Mouse (Mus musculus) stomach, embryonic 14.5 days (tissue): ENCODE results near the gene Trim69. TPM values are rescaled to one million over a fixed set of nuclear protein-coding genes. Genes with fewer than 3 reads are reported as not detected.

ENCODE experiments used
- ATAC-seq: fragments of 200-750 bp; cut with Nextera tagmentation; 2 replicates; pipeline ENCODE4 v1.8.0; 2017; ENCODE audit warnings: low read depth, moderate TSS enrichment; ENCODE audit not compliant: insufficient number of reproducible peaks, insufficient read depth, low FRiP score
- H3K27ac ChIP-seq: fragments of 300-500 bp; sonication (generic); 2 replicates; pipeline ENCODE4 v1.5.1; 2014; ENCODE audit warnings: mild to moderate bottlenecking, low read length, moderate library complexity, mixed read lengths
- H3K27me3 ChIP-seq: fragments of 300-500 bp; sonication (generic); 2 replicates; pipeline ENCODE4 v1.6.1; 2014; ENCODE audit warnings: low read length, control low read depth, mixed read lengths; ENCODE audit not compliant: control insufficient read depth, insufficient read depth
- H3K36me3 ChIP-seq: fragments of 300-500 bp; sonication (generic); 2 replicates; pipeline ENCODE4 v1.6.1; 2014; ENCODE audit warnings: mild to moderate bottlenecking, control low read depth, low read length, moderate library complexity, mixed read lengths; ENCODE audit not compliant: control insufficient read depth, insufficient read depth
- H3K4me1 ChIP-seq: fragments of 300-500 bp; sonication (generic); 2 replicates; pipeline ENCODE4 v1.6.1; 2014; ENCODE audit warnings: low read length, control low read depth, mixed read lengths; ENCODE audit not compliant: control insufficient read depth, insufficient read depth
- H3K4me2 ChIP-seq: fragments of 300-500 bp; sonication (generic); replicated peaks from 2 replicates; pipeline ENCODE4 v1.6.1; 2014; ENCODE audit warnings: low read depth, low read length, control low read depth
- H3K4me3 ChIP-seq: fragments of 300-500 bp; sonication (generic); 2 replicates; pipeline ENCODE4 v1.5.1; 2014; ENCODE audit warnings: low read depth, low read length, control low read depth
- H3K9ac ChIP-seq: fragments of 300-500 bp; sonication (generic); replicated peaks from 2 replicates; pipeline ENCODE4 v1.6.1; 2014; ENCODE audit warnings: low read depth, mild to moderate bottlenecking, control low read depth, low read length, moderate library complexity, mixed read lengths
- H3K9me3 ChIP-seq: fragments of 300-500 bp; sonication (generic); 2 replicates; pipeline ENCODE4 v1.6.1; 2016; ENCODE audit warnings: low read depth, low read length, control low read depth; ENCODE audit not compliant: control insufficient read depth
- WGBS: fragments of 180-500 bp; shearing (Covaris S2); extraction: QIAGEN DNeasy Blood & Tissue Kit; methylation state at CpG from one replicate; pipeline ENCODE4 v1.1.7; 2014; 5-methylcytosine and 5-hydroxymethylcytosine counted together
- polyA plus RNA-seq: library from polyadenylated mRNA; unstranded; fragments of >200 nt; fragmentation: Nextera tagmentation; extraction: Ambion mirVana; gene quantifications from 2 replicates; pipeline ENCODE4 v1.2.1, GENCODE M21; 2014

Trim69 gene
- polyA plus RNA-seq, 1 experiment from 2014 or later, result 0.23 TPM

DNA sequence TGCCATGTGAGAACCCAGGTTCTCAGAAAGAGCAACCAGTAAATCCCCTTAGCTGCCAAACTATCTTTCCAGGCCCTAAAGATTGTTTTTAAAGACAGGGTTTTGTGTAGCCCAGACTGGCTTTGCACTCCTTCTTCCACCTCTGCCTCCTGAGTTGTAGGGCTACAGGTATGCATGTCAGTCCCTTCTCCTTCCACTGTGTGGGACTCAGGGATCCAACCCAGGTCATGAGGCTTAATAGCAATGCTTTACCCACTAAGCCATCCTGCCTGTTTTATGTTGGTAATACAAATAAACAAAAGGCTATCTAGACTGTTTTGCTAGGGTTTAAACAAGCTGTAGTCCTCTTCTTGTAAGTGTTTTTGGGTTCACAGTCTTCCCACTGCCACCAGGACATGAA lies 2.9 kb upstream of the Trim69 start:
- peaks cover 8% of the 10 kb centered on the region; the same call in 1 of the 2 replicates for H3K4me1 ChIP-seq
- ATAC-seq, result no peak
- H3K27me3 ChIP-seq, result no peaks in the 10 kb centered on the region
- H3K9me3 ChIP-seq, result no peaks in the 10 kb centered on the region
- no peak overlapping the region; the same call in 1 of the 2 replicates for H3K27ac ChIP-seq
- no peak overlapping the region for H3K4me3 ChIP-seq
- H3K36me3 ChIP-seq, result no peaks in the 10 kb centered on the region
- no peak overlapping the region for H3K9ac ChIP-seq
- H3K4me2 ChIP-seq, result no peak overlapping the region

- peak; percentile 59; the same call in 1 of the 2 replicates for ATAC-seq
- no peaks in the 10 kb centered on the region for H3K27me3 ChIP-seq
- peak overlapping the region; percentile 29; the same call in 1 of the 2 replicates for H3K27ac ChIP-seq
- no peaks in the 10 kb centered on the region for H3K36me3 ChIP-seq
- no peaks in the 10 kb centered on the region for H3K9me3 ChIP-seq
- peaks cover 8% of the 10 kb centered on the region; the same call in 1 of the 2 replicates for H3K4me1 ChIP-seq
- WGBS, result 29% methylated on average over 6 of the region's 6 CpGs
- no peak overlapping the region for H3K9ac ChIP-seq
- no peak overlapping the region for H3K4me3 ChIP-seq
- no peak overlapping the region for H3K4me2 ChIP-seq
Measured at GRCm38 (mm10) chr2:122158362-122158802, 2.1 kb upstream of the Trim69 start.

- ATAC-seq, result no peak
- 77% methylated on average over 6 of the region's 6 CpGs for WGBS
- H3K9me3 ChIP-seq, result no peaks in the 10 kb centered on the region
- H3K27me3 ChIP-seq, result no peaks in the 10 kb centered on the region
- no peak overlapping the region for H3K9ac ChIP-seq
- no peak overlapping the region for H3K4me3 ChIP-seq
- no peak overlapping the region for H3K4me2 ChIP-seq
- no peaks in the 10 kb centered on the region for H3K36me3 ChIP-seq
- H3K27ac ChIP-seq, result no peak overlapping the region
- H3K4me1 ChIP-seq, result peaks cover 8% of the 10 kb centered on the region; the same call in 1 of the 2 replicates
Measured at GRCm38 (mm10) chr2:122159667-122160066, 833 bp upstream of the Trim69 start.

DNA sequence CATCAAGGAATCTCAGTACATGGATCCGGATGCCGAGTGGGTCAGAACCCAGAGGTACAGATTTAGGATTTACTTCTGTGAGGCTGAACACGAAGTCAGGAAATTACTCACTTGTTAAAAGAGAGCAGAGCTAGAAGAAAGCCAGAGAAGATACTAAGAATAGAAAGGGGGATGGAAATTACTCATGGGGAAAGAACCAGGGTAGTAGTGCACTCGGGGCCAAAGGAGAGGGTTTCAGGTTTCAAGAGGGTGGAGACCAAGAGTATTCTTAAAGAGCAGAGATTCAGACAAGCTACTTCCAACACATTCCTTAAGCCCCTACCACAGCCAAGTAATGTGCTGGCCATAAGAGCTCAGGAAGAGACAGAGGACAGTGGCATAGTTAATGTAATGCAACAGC lies 1.0 kb downstream of the Trim69 start:
- ATAC-seq, result no peak
- H3K36me3 ChIP-seq, result no peaks in the 10 kb centered on the region
- 42% methylated on average over 4 of the region's 4 CpGs for WGBS
- H3K4me1 ChIP-seq, result peaks cover 8% of the 10 kb centered on the region; the same call in 1 of the 2 replicates
- no peaks in the 10 kb centered on the region for H3K9me3 ChIP-seq
- H3K27ac ChIP-seq, result no peak overlapping the region
- H3K27me3 ChIP-seq, result no peaks in the 10 kb centered on the region
- H3K9ac ChIP-seq, result no peak overlapping the region
- H3K4me3 ChIP-seq, result no peak overlapping the region
- no peak overlapping the region for H3K4me2 ChIP-seq

GRCm38 (mm10) chr2:122162529-122162928 lies 2.0 kb downstream of the Trim69 start:
- H3K4me2 ChIP-seq, result no peak overlapping the region
- H3K4me3 ChIP-seq, result no peak overlapping the region
- H3K9ac ChIP-seq, result no peak overlapping the region
- no peaks in the 10 kb centered on the region for H3K27me3 ChIP-seq
- no peak for ATAC-seq
- H3K36me3 ChIP-seq, result no peaks in the 10 kb centered on the region
- H3K27ac ChIP-seq, result no peak overlapping the region
- WGBS, result 85% methylated on average over 2 of the region's 2 CpGs
- peaks cover 8% of the 10 kb centered on the region; the same call in 1 of the 2 replicates for H3K4me1 ChIP-seq
- no peaks in the 10 kb centered on the region for H3K9me3 ChIP-seq

- peaks cover 7% of the 10 kb centered on the region; the same call in 1 of the 2 replicates for H3K4me1 ChIP-seq
- no peak overlapping the region for H3K4me3 ChIP-seq
- H3K9ac ChIP-seq, result no peak overlapping the region
- no peaks in the 10 kb centered on the region for H3K9me3 ChIP-seq
- no peak overlapping the region for H3K4me2 ChIP-seq
- no peaks in the 10 kb centered on the region for H3K36me3 ChIP-seq
- H3K27me3 ChIP-seq, result no peaks in the 10 kb centered on the region
- H3K27ac ChIP-seq, result peak overlapping the region; percentile 3; the same call in 1 of the 2 replicates
- no peak for ATAC-seq
- 68% methylated on average over 13 of the region's 13 CpGs for WGBS
Measured at GRCm38 (mm10) chr2:122163430-122164195, 3.1 kb downstream of the Trim69 start.

DNA sequence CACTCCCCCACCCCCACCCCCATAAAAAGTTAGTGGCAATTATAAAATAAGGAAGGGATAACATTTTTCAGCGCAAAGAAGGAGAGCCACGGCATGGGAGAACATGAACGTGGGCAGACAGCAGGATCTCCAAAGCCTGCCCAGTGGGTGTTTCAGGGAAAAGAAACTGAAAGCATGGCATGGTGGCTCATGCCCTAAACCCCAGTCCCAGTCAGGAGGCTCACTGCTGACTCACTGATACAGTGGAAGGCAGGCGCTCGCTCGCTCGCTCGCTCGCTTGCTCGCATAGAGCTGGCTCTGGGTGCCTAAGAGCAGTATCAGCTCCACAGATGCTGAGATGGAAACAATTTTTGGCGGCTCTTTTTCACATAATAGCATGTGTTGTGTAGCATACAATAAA lies 3.8 kb downstream of the Trim69 start:
- no peak overlapping the region for H3K4me2 ChIP-seq
- 83% methylated on average over 11 of the region's 11 CpGs for WGBS
- H3K4me3 ChIP-seq, result no peak overlapping the region
- H3K4me1 ChIP-seq, result peaks cover 3% of the 10 kb centered on the region; the same call in 1 of the 2 replicates
- no peaks in the 10 kb centered on the region for H3K27me3 ChIP-seq
- H3K9me3 ChIP-seq, result no peaks in the 10 kb centered on the region
- no peaks in the 10 kb centered on the region for H3K36me3 ChIP-seq
- no peak overlapping the region; the same call in 1 of the 2 replicates for H3K27ac ChIP-seq
- no peak overlapping the region for H3K9ac ChIP-seq
- no peak for ATAC-seq

- no peak overlapping the region for H3K9ac ChIP-seq
- no peaks in the 10 kb centered on the region for H3K27me3 ChIP-seq
- no peak overlapping the region for H3K4me3 ChIP-seq
- no peak overlapping the region for H3K27ac ChIP-seq
- ATAC-seq, result no peak
- no peaks in the 10 kb centered on the region for H3K9me3 ChIP-seq
- WGBS, result 79% methylated on average over 6 of the region's 6 CpGs
- H3K36me3 ChIP-seq, result no peaks in the 10 kb centered on the region
- no peaks in the 10 kb centered on the region for H3K4me1 ChIP-seq
- no peak overlapping the region for H3K4me2 ChIP-seq
Measured at GRCm38 (mm10) chr2:122171292-122171691, 10.8 kb downstream of the Trim69 start.
